Mouse (Mus musculus) mouse embryonic stem cell (cell line): ENCODE data around the gene Sema4f.

ENCODE experiments used
- in situ Hi-C, 2 experiments: fragments of 300-500 bp; cut with MboI; formaldehyde crosslinking; loops; 1 replicate in 1 of 2; 3 replicates in 1 of 2; pipeline ENCODE4 v1.14.3; 2019 to 2020; ENCODE audit warnings: low sequenced_read_pairs in 2 of 2, low pct_unique_long_range_greater_than_20kb in 1 of 2, mixed read lengths in 1 of 2; ENCODE audit not compliant: unreplicated experiment in 1 of 2

Sema4f gene

GRCm38 (mm10) chr6:82939167-82939912, at the start of gene Sema4f:
Sema4f (minus strand) TSS chr6:82939769.
- in situ Hi-C loops: no loop called here

- in situ Hi-C loops: loop anchor here (25.0 kb wide), 1 partner anchor 275 kb away; no protein-coding TSS in a partner anchor
These were observed 47.9 kb upstream of the Sema4f start for GRCm38 (mm10) chr6:82987411-82987971.

GRCm38 (mm10) chr6:82971031-82971430, 31.5 kb upstream of the Sema4f start:
- in situ Hi-C loops: no loop called here

GRCm38 (mm10) chr6:82969249-82970084, 29.9 kb upstream of the Sema4f start:
- in situ Hi-C loops: loop anchor here (5.0 kb wide), 2 partner anchors 52 to 57 kb away; no protein-coding TSS in a partner anchor

- in situ Hi-C loops: no loop called here
These were observed 22.1 kb upstream of the Sema4f start for GRCm38 (mm10) chr6:82961664-82962063.

GRCm38 (mm10) chr6:82956553-82957251, 17.1 kb upstream of the Sema4f start:
- in situ Hi-C loops: no loop called here

GRCm38 (mm10) chr6:82946651-82947050, 7.1 kb upstream of the Sema4f start, which contains the start of gene M1ap:
M1ap (plus strand) TSS chr6:82946902.
- in situ Hi-C loops: no loop called here

GRCm38 (mm10) chr6:82945750-82946149, 6.2 kb upstream of the Sema4f start:
- in situ Hi-C loops: no loop called here

GRCm38 (mm10) chr6:82940765-82941164, 1.2 kb upstream of the Sema4f start:
- in situ Hi-C loops: no loop called here

GRCm38 (mm10) chr6:82934616-82935230, 4.8 kb downstream of the Sema4f start:
- in situ Hi-C loops: no loop called here

GRCm38 (mm10) chr6:82927617-82928016, 12.0 kb downstream of the Sema4f start:
- in situ Hi-C loops: no loop called here

GRCm38 (mm10) chr6:82926528-82926927, 13.0 kb downstream of the Sema4f start:
- in situ Hi-C loops: no loop called here

- in situ Hi-C loops: no loop called here
These were observed 13.5 kb downstream of the Sema4f start for GRCm38 (mm10) chr6:82926106-82926505.

- in situ Hi-C loops: no loop called here
These were observed 14.6 kb downstream of the Sema4f start for GRCm38 (mm10) chr6:82925005-82925404.

- in situ Hi-C loops: no loop called here
These were observed 17.9 kb downstream of the Sema4f start for GRCm38 (mm10) chr6:82921426-82922224.

- in situ Hi-C loops: loop anchor here in 1 of 2 experiments (5.0 kb wide), 1 partner anchor 48 kb away; no protein-coding TSS in a partner anchor
These were observed 20.0 kb downstream of the Sema4f start for GRCm38 (mm10) chr6:82919520-82919919.

GRCm38 (mm10) chr6:82918371-82918770, 21.2 kb downstream of the Sema4f start:
- in situ Hi-C loops: loop anchor here in 1 of 2 experiments (5.0 kb wide), 1 partner anchor 49 kb away; no protein-coding TSS in a partner anchor
